Mouse (Mus musculus) B cell, adult 2 months (primary cell): ENCODE measurements around the gene Thpo.

Experiments used
- DNase-seq, 2 experiments: peaks; one replicate each; pipeline ENCODE4 v3.0.0; 2022

Thpo gene

DNA sequence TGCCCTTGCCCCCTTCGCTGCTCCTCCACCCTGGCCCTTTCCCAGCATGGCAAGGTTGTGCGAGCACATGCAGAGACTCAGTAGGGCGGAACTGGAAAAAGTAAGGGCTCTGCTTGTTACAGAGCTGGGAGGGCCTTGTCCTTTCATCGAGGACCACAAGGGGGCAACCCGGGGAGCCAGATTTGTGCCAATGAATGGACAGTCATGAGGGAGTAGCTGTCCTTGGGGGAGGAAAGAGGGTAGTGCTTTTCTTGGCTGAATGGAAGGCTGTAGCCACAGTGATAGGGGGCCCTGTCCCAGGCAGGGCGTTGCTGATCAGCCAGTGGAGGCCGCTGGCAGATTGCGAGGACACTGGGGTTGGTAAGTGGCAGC, 31.8 kb downstream of the Thpo start:
- DNase-seq = peak; percentile 62 to 66

- DNase-seq = no peak
Observed at GRCm38 (mm10) chr16:20701729-20702521, 32.4 kb downstream of the Thpo start.

DNA sequence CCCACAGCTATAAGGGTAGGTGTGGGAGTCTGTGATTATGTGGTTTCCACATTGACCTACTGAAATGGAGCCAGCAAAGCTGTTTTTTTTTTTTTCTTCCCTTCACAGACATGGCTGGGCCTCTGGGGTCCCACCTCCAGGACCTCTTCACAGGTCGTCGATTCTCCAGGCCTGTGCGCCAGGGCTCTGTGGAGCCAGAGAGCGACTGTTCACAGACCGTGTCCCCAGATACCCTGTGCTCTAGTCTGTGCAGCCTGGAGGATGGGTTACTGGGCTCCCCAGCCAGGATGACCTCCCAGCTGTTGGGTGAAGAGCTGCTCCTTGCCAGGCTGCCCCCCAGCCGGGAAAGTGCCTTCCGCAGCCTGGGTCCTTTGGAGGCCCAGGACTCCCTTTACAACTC, 33.0 kb downstream of the Thpo start:
- DNase-seq = no peak

DNA sequence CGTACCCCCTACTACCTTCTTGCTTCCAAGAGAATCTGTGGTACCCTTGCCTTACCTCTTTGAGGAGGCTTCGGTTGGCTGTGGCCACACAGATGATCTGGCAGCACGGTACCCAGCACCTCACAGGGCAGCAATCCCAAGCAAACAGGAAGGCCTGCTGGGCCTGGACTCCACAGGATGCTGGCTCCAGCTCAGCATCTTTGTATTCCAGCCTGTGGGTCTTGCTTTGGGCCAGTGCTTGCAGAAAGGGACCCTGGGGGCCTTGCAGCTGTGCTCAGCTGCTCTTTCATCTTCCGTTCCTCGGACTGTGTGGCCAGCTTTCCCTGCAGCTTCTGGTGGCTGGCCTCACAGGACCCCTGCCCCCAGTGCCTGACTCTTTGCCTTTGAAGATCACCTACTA, 34.3 kb downstream of the Thpo start:
- no peak for DNase-seq

DNA sequence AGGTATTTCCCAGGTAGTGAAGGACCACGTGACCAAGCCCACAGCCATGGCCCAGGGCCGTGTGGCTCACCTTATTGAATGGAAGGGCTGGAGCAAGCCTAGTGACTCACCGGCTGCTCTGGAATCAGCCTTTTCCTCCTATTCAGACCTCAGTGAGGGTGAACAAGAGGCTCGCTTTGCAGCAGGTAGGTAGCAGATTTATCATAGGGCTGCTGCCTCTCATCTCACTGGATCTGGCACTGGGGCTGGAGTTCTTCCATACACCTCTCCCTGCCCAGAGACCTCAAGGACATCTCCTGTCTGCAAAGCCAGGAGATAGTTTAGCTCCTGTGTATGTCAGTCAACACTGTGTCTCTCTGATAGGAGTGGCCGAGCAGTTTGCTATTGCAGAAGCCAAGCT, 35.0 kb downstream of the Thpo start:
- no peak for DNase-seq

- no peak for DNase-seq
Observed at GRCm38 (mm10) chr16:20695622-20696323, 38.5 kb downstream of the Thpo start.

DNA sequence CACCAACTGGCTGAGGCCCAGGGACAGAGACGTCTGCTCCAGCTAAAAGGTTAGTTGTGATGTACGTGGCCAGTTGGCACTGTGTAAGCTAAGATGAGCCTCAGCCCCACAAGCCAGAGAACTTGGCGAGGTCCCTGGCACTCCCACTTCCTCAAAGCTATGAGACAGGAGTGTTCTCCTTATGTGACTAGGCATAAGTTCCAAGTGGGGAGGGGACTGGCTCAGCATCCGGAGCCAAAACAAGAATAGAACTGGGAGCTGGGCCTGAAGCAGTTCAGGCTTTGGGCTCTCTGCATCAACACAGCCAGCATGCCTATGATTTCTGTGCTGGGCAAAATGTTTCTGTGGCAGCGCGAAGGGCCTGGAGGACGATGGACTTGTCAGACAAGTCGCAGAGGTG, 39.5 kb downstream of the Thpo start:
- no peak for DNase-seq

DNA sequence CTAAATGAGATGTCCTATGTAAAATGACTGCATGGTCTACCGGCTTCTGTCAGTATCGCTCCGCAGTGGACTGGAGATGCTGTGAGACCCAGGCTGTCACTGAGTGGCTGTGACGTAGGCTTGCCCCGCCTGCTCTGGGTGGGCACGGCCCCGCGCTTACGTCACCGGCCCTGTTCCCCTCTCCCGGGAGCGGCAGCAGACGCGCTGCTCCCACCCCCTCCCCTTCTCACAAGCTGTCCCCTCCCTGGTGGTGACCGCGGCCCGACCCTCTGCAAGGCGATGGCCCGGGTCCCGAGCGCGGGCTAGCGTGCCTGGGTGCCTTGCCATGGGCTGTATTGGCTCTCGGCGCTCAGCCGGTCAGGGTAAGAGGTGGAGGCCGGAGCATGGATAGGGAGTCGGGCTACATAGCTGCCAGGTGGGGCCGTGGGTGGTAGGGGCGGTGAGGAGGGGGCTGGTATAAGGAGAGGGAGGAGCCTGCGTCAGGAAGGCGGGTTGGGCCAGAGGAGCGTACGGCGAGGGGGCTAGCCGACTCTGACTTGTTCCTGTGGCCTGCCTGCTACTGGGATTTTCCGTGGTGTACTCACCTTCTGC, 41.1 kb downstream of the Thpo start, which contains the start of gene Fam131a:
TSS of gene Fam131a (plus strand) at position 131 of the 591 bp plus-strand sequence.
- DNase-seq = peak; percentile 72 to 73

GRCm38 (mm10) chr16:20692241-20692965, 41.9 kb downstream of the Thpo start:
- no peak for DNase-seq

- DNase-seq = no peak
Observed at GRCm38 (mm10) chr16:20691617-20692016, 42.7 kb downstream of the Thpo start.

DNA sequence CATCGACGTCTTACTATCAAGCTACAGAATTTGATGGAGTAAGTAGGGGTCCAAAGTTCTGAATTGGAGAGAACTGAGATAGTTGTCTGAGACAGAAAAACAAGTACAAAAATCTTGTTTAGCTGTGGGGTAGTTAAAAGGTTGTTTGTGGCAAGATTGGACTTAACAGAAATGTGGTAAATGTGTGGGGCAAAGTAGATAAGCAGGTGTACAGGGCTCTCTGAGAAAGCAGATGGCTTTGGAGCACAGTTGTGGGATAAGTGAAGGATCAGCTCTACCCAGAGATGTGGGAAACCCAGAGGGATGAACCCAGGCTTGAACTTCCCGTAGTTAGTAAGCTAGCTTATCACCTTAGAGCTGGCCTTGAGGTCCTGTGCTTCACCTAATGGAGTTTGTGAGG, 43.5 kb downstream of the Thpo start:
- no peak for DNase-seq

DNA sequence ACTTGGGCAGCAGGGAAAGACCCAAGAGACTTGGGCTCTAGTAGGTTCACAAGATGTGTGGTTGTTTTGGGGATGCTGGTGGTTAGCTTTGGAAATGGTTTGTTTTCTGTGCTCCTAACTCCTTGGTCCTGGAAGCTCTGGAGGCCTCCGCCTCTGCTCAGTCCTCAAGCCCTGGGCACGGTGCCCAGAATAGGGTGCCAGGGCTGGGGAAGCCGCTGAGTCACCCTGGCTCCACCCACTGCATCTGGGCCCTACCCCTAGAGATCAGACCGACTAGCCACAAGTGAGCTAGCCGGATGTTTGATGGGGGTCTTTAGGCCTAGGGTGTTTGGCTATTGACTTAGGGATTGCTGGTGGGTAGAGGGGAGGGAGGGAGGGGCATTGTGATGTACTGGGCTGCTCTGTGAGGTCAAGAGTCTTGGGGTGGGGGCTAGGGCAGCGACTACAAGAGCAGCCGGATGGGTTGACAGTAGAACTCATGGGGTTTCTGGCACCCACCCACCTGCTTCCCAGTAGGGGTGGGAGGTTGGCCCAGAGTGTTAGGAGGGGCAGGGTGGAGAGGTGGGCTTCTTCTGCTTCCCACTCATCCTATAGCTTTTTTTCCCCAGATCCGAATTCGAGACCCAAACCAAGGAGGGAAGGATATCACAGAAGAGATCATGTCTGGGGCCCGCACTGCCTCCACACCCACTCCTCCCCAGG, 56.2 kb downstream of the Thpo start:
- DNase-seq = no peak

- no peak for DNase-seq
Observed at GRCm38 (mm10) chr16:20677380-20677779, 56.9 kb downstream of the Thpo start.

GRCm38 (mm10) chr16:20676702-20677101, 57.6 kb downstream of the Thpo start:
- DNase-seq = no peak

GRCm38 (mm10) chr16:20675213-20675612, 59.1 kb downstream of the Thpo start:
- DNase-seq = no peak
